Mouse (Mus musculus) urinary bladder, postnatal 4 days (tissue): ENCODE results near the gene Prnp.

Source experiments
- DNase-seq, 2 experiments: peaks; one replicate each; pipeline ENCODE4 v3.0.0; 2021 to 2022; ENCODE audit warnings: low spot score in 2 of 2

The Prnp gene

DNA sequence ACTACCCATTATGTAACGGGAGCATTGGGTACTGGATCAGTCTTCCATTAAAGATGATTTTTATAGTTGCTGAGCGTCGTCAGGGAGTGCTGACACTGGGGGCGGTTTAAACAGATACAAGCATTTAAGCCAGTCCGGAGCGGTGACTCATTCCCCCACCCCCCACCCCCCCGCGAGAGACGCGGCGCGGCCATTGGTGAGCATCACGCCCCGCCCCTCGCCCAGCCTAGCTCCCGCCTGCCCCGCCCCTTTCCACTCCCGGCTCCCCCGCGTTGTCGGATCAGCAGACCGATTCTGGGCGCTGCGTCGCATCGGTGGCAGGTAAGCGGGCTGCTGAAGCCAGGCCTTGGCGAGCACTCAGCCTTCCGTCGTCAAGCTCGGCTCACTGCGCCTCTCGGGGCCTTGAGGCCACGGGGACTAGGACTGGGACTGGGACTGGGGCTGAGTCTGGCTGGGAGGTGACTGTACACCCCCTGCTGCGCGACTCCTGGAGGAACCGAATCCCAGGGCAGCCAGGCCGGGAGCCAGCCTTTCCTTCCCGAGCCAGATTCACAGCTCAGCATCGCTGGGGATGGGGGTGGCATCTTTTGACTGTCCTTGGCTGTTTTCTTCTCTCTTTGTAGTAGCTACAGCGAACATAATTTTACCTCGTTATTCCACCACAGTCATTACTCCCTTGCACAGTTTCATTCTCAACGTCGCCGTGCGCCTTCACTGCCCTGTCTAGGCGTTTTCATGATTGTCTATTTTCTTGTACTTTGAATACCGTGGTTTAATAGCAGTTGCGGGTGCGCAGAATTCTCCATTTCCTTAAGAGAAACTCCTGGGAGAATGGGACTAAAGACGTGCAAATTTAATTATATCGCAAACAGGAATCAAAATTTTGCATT, at the start of gene Prnp, which contains the start of gene Prn:
TSS of gene Prnp (plus strand) at position 246 of the 890 bp plus-strand sequence.
TSS of gene Prn (plus strand) at position 275 of the 890 bp plus-strand sequence.
- DNase-seq, result peak; percentile 79 to 92

GRCm38 (mm10) chr2:131862617-131863275, 47.0 kb upstream of the Prnp start:
- no peak for DNase-seq

- DNase-seq, result no peak
Observed at GRCm38 (mm10) chr2:131863472-131863871, 46.3 kb upstream of the Prnp start.

DNA sequence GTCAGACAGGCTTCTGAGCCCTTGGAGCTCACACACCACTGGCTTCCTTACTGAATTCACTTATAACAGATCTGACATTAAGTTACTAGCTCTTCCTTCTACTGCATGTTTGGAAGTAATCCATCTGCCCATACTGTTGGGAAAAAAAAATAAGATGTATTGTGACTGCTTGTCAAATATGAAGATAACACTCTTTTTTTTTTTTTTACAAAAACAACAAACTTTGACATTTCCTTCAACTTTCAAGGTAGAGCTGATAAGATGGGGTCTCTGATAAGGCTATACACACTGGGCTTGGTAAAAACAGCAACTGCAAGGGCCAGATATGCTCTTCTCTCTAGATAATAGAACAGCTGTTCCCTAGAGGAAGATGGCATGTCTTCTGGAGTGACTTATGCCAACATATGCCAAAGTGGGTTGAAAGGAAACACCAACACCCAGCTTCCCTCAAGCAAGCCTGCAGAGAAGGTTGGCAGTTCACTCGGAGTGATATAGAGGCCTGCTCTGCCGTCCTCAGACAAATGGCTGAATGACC, 45.4 kb upstream of the Prnp start:
- DNase-seq, result no peak

- no peak for DNase-seq
Observed at GRCm38 (mm10) chr2:131866676-131867075, 43.1 kb upstream of the Prnp start.

DNA sequence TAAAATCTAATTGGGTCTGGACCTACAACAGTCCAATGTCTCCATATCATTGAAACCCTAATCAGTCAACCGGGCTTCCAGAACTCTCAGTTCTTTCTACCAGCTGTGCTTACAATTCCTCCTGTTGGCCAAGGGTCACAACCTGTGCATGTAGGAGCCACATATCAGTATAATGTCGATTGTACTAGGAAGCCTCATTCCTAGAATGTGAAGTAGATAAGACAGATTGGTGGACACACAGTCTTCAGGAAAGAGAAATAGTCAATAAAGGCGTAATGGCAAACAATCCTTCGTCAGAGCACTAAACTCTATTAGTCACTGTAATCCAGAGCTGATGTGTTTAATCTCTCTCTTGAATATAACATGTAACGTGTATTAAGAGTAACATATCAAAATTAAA, 40.7 kb upstream of the Prnp start:
- no peak for DNase-seq

DNA sequence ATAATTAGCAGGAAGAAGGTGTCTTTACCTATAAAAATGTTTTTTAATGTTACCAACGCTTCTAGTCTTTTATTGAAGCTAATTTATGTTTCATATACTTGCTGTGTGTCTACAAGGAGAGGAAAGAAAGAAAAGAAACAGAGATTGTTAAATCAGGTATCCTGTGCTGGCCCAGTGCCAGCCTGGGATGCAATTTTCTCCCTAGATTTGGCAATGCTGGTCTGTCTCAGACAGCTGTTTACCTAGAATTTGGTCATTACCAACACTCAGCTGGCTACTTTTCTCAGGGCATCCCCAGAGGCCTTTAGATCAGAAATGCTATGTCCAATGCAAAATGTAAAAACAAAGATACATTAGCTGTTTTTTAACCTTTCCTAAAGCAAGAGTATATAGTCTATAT, 36.4 kb upstream of the Prnp start:
- no peak for DNase-seq

GRCm38 (mm10) chr2:131876551-131877265, 33.0 kb upstream of the Prnp start:
- DNase-seq, result no peak

- DNase-seq, result no peak
Observed at GRCm38 (mm10) chr2:131881766-131882165, 28.0 kb upstream of the Prnp start.

- DNase-seq, result no peak
Observed at GRCm38 (mm10) chr2:131883136-131883535, 26.6 kb upstream of the Prnp start.

GRCm38 (mm10) chr2:131886503-131887160, 23.1 kb upstream of the Prnp start:
- no peak for DNase-seq

DNA sequence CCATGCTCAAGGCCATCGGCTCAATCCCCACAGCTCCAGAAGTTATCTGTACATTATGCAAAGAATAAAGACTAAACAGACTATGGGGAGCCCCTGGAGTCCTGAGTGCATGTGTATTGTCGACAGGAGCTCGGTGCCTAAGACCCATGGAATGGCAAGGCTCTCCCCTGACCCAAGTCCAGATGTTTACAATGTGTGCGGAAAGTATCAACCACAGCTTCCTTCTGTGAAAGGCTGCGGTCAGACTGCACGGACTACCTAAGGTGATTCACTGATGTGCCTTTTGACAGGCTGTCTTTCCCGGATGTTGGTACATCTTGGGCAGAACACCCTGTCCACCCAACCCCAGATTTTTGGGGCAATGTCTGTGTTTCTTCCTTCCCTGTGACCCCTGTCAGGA, 21.5 kb upstream of the Prnp start:
- no peak for DNase-seq

DNA sequence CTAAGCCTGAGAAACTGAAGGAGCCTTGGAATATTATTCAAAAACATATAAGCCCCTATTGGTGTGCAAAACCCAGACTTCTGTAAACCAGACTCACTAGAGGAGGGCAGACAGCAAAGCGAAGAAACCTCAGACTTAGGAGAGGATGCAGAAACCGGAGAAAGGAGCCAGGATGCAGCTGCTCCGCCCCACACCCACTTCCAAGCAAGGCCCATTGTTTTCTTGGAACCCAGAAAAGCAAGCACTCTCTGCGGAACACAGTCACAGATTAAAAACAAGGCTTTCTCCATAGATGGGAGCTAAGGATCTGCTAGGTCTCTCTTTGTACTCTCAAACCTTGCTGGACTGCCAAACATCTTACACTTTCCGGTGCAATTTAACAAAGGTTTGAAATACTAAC, 17.2 kb upstream of the Prnp start:
- DNase-seq, result no peak

DNA sequence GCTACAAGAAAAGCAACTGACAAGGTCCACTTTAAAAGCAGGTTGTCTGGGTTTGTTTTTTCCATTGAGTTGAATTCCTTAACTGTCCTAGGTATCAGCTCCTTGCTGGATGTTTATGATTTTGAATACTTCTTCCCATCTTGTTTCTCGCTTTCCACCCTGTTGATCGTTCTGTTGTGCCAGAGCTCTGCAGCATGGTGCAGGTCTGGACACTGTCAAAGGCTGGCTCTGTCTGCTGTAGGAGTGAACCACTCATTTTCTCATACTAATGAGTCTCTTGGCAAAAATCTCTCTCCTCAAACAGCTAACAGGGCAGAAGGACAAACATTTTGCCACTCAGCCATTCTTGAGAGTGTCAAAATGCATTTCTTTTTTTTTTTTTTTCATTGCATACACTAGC, 14.6 kb upstream of the Prnp start:
- DNase-seq, result no peak

- no peak for DNase-seq
Observed at GRCm38 (mm10) chr2:131896011-131896410, 13.7 kb upstream of the Prnp start.

DNA sequence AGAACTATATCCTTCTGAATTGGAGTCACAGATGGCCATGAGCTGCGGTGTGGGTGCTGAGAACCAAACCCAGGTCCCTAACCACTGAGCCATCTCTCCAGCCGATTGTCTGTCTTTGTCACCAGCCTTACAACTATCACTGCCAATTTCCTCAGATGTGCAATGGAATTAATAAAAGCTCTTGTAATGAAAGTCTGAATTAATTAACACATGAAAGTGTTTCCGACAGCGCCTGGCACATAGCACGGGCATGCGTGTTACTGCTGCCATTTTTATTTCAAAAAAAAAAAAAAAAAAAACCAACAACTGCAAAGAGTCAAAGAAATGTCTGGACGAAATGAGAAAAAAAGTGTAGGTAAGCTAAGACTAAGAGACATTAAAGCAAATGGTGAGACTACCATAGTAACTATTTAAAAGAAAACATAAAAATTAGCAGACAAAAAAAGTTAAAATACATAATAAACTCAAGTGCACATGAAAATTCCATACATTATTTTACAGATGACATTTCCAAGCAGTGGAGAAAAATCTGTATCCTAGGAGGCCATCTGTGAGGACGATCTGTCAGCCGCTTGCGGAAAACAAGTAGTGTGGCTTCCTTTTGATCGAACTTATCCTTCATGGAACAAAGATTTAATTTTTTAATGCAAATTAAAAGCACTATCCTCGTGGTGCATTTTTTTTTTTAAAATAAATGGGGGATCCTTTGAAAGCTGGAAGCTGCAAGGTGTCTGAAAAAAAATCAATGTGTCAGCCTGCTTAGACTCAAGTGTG, 12.2 kb upstream of the Prnp start:
- no peak for DNase-seq

DNA sequence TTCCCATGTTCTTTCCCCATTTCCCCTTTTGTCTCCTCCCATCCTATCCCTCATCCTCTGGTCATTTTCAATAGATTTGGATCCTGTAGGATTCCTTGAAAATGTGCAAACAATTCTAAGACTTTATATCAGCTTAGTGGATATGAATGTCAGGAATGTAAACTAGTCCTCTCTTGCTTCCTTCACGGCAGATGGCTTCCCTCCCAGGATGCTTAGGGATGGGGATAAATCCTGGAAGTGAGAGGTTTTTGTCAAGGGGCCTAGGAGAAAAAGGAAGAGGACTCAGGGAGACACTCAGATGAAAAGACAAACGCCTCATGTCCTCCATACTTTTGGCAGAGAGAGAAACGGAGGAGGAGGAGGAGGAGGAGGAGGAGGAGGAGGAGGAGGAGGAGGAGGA, 7.3 kb upstream of the Prnp start:
- DNase-seq, result no peak

DNA sequence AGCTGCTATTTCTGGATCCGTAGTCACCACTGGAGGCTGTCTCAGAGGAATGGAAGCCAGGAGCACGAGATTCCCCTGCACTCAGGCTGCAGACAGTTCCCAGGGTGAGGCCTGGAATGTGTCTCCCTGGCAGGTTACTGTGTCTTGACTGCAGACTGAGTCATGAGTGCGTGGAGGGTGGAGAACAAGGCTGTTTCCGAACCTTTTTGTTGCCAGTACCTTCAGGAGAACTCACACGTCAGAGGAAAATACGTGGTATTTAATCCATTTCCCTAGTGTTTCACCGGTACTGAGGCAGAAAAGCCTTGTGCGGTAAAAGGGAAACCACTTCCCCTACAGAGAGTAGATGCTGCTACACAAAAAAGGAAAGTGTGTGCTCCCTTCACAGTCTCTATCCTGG, 6.9 kb upstream of the Prnp start:
- DNase-seq, result peak in 1 of 2 experiments; percentile 48

DNA sequence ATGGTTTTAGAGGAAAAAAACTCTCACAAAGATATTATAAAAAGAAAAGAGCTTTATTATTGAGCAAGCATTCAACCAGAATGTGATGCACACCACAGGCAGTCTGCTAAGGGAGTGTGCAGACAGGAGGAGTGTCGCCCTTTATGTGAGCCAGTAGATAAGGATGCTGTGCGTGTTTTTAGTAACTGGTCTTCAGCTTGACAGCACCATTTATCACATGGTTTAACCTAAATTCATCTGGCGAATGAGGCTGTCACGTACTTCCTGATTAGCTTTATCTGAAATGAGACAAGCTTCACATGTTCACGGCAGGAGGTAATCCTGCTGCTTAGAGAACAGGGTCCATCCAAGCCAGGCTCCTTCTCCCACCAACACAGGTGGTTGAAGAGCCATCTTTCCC, 4.7 kb upstream of the Prnp start:
- DNase-seq, result no peak

GRCm38 (mm10) chr2:131905776-131906175, 4.0 kb upstream of the Prnp start:
- no peak for DNase-seq

GRCm38 (mm10) chr2:131906266-131906665, 3.5 kb upstream of the Prnp start:
- no peak for DNase-seq
